ENCODE assay signal across 8 mouse cellular contexts in the genomic region with DNA sequence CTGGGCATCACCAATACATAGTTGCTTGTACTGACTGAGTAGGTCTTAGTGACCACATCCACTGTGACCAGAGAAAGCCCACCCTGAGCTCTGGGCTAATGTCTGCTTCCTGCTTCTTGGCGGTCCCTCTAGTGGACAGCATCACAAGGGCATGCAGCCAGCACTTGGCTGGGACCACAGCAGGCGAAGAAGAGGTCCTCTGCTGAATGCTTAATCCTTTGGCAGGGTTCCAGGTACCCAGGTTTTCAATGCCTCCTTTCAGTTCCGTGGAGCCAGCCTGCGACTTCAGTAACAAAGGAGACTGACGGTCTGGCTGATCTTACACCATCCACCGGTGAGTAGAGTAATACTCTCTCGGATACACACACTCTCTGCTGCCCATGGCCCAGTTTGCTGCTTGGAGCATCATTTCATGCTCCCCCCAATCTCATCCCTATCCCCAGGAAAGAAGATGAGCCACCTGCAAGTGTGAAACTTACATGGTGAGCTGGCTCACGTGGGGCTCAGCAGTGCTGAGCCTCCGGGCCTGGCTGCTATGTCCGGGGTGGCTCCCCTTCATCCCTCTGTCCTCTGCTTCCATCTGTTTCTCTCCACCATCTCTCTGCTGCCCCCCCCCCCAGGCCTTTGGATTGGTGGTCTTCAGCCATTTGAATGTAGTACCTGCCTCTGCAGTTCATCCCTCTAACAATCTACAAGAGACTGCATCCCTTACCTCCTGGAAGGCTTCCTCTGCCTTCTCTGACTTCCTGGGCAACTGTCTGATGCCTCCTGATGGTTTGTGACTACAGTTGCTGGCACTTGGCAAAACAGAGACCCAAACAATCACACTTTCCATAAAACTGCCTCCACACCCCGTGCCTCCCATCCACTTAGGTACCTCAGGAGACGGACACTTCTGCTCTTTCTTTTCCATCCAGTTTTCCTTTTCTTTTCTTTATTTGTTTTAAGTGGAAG. TPM values are rescaled to one million over a fixed set of nuclear protein-coding genes. Genes with fewer than 3 reads are reported as not detected.
DNase-seq lines count a peak whose midpoint lies in the region; ATAC-seq and TF ChIP-seq lines count a peak whose summit lies in the region.
"Had no signal": no experiment of that assay in that cellular context is flagged by ENCODE, and none has a peak within 500 bp of the region (broad histone marks: within the 10 kb centered on the region; RNA-seq: fewer than 3 reads in every experiment).

No protein-coding gene starts in this region.

- ATAC-seq in limb, embryonic 11.5 days (ENCODE audit: insufficient number of reproducible peaks, low FRiP score, low TSS enrichment, low read depth), result no peak
- ATAC-seq in CD4-positive, CD25-positive, alpha-beta regulatory T cell, adult 4 months, result no peak

- H3K4me3 ChIP-seq in limb, embryonic 11.5 days (ENCODE audit: low read depth, low read length), result no peak overlapping the region
- no peak overlapping the region for H3K4me3 ChIP-seq in limb, embryonic 10.5 days
- no peak overlapping the region for H3K4me3 ChIP-seq in cerebellum, adult 2 months (replicated peaks; ENCODE audit: insufficient read depth, low read depth, low read length)
- H3K4me3 ChIP-seq: embryonic facial prominence, embryonic 12.5 days had no signal

- DNase-seq in limb, embryonic 11.5 days (ENCODE audit: low spot score), result peak; percentile 30
- DNase-seq in limb, embryonic 10.5 days (ENCODE audit: low spot score), result no peak
- DNase-seq in cerebellum, adult 2 months, result peak; percentile 78 to 86
- peak; percentile 39 to 73 for DNase-seq in frontal cortex, adult 2 months (ENCODE audit: extremely low spot score in 1 of 2, low spot score in 1 of 2)
- peak; percentile 45 to 49 for DNase-seq in left cerebral cortex, postnatal 36 days (ENCODE audit: low spot score in 2 of 2)
- peak; percentile 62 to 71 for DNase-seq in right cerebral cortex, adult 2 months (ENCODE audit: low spot score in 2 of 2)

- H3K27ac ChIP-seq in limb, embryonic 11.5 days (replicated peaks; ENCODE audit: low read depth, low read length), result no peak overlapping the region
- H3K27ac ChIP-seq in limb, embryonic 10.5 days, result no peak overlapping the region
- peak overlapping the region; percentile 19; the same call in 1 of the 2 replicates for H3K27ac ChIP-seq in cerebellum, adult 2 months (ENCODE audit: insufficient read depth, low read length)
- H3K27ac ChIP-seq: embryonic facial prominence, embryonic 12.5 days had no signal

- H3K4me1 ChIP-seq in limb, embryonic 11.5 days (ENCODE audit: control insufficient read depth, insufficient read depth, low read length), result no peaks in the 10 kb centered on the region
- peaks cover 7% of the 10 kb centered on the region; the same call in 1 of the 2 replicates for H3K4me1 ChIP-seq in limb, embryonic 10.5 days
- peaks cover 14% of the 10 kb centered on the region for H3K4me1 ChIP-seq in cerebellum, adult 2 months (ENCODE audit: control insufficient read depth, insufficient read depth, low read length)

- H3K4me2 ChIP-seq in limb, embryonic 11.5 days (ENCODE audit: low read depth, severe bottlenecking), result no peak overlapping the region
- H3K4me2 ChIP-seq: embryonic facial prominence, embryonic 12.5 days had no signal

- intact Hi-C loops in left cerebral cortex, postnatal 36 days (cut with DNase I), result no loop called here

- WGBS in limb, embryonic 11.5 days, result 57% methylated on average over 12 of the region's 12 CpGs
- 55% methylated on average over 12 of the region's 12 CpGs for WGBS in limb, embryonic 10.5 days
- WGBS in cerebellum, adult 2 months, result 22% methylated on average over 12 of the region's 12 CpGs

- no peaks in the 10 kb centered on the region for H3K9me3 ChIP-seq in limb, embryonic 11.5 days (ENCODE audit: control insufficient read depth, low read length)
- H3K9me3 ChIP-seq in limb, embryonic 10.5 days (replicated peaks), result no peaks in the 10 kb centered on the region
- H3K9me3 ChIP-seq: embryonic facial prominence, embryonic 12.5 days had no signal

- H3K36me3 ChIP-seq in limb, embryonic 11.5 days (ENCODE audit: control insufficient read depth, insufficient read depth, low read length), result no peaks in the 10 kb centered on the region
- no peaks in the 10 kb centered on the region for H3K36me3 ChIP-seq in limb, embryonic 10.5 days
- H3K36me3 ChIP-seq: embryonic facial prominence, embryonic 12.5 days had no signal

- H3K27me3 ChIP-seq in limb, embryonic 11.5 days (ENCODE audit: control insufficient read depth, insufficient read depth, low read length), result no peaks in the 10 kb centered on the region
- H3K27me3 ChIP-seq in limb, embryonic 10.5 days (ENCODE audit: low read depth, poor library complexity, severe bottlenecking), result no peaks in the 10 kb centered on the region
- H3K27me3 ChIP-seq in cerebellum, adult 2 months (ENCODE audit: control insufficient read depth, insufficient read depth, low read length), result no peaks in the 10 kb centered on the region
- H3K27me3 ChIP-seq: embryonic facial prominence, embryonic 12.5 days had no signal

- H3K9ac ChIP-seq in limb, embryonic 11.5 days (ENCODE audit: low read length), result no peak overlapping the region; the same call in 1 of the 2 replicates
- H3K9ac ChIP-seq: embryonic facial prominence, embryonic 12.5 days had no signal

- peak; percentile 45; the same call in 1 of the 2 replicates for TF ChIP-seq CTCF in cerebellum, adult 2 months (IDR thresholded peaks at IDR 0.05; ENCODE audit: borderline replicate concordance, insufficient read depth, low read depth, low read length)

- no peak for TF ChIP-seq POLR2A in cerebellum, adult 2 months (IDR thresholded peaks at IDR 0.05; ENCODE audit: borderline replicate concordance, insufficient read depth, low read length)

RNA-seq across cellular contexts. Expression of gene Car5a, which starts 9.1 kb away (rescaled TPM):
- not detected in 2 replicates for polyA plus RNA-seq in limb, embryonic 11.5 days (2014; fragmentation: Nextera tagmentation; extraction: Ambion mirVana)
- 0.20 TPM in 1 of 2 replicates, not detected in the other for polyA plus RNA-seq in limb, embryonic 10.5 days (2016; fragmentation: Nextera tagmentation; extraction: Ambion mirVana)
- polyA plus RNA-seq in cerebellum, adult 2 months (2012; rRNA removed), result 0.44 and 0.59 TPM in 2 replicates
- polyA plus RNA-seq in frontal cortex, adult 2 months (2012; rRNA removed), result 0.34 and 0.40 TPM in 2 replicates
- not detected for total RNA-seq in left cerebral cortex, postnatal 36 days (2021)
- polyA plus RNA-seq in CD4-positive, CD25-positive, alpha-beta regulatory T cell, adult 4 months (2017; shearing (Covaris generic)), result not detected
- polyA plus RNA-seq: embryonic facial prominence, embryonic 12.5 days had no signal

RNA-seq across cellular contexts. Expression of gene Banp, which starts 13.9 kb away (rescaled TPM):
- polyA plus RNA-seq in limb, embryonic 11.5 days (2014; fragmentation: Nextera tagmentation; extraction: Ambion mirVana), result 57.9 and 58.1 TPM in 2 replicates
- polyA plus RNA-seq in limb, embryonic 10.5 days (2016; fragmentation: Nextera tagmentation; extraction: Ambion mirVana), result 55.4 and 60.0 TPM in 2 replicates
- 64.3 and 67.1 TPM in 2 replicates for polyA plus RNA-seq in cerebellum, adult 2 months (2012; rRNA removed)
- 69.6 and 81.2 TPM in 2 replicates for polyA plus RNA-seq in frontal cortex, adult 2 months (2012; rRNA removed)
- total RNA-seq in left cerebral cortex, postnatal 36 days (2021), result 10 to 100 TPM; 25.8 to 47.8 TPM
- polyA plus RNA-seq in CD4-positive, CD25-positive, alpha-beta regulatory T cell, adult 4 months (2017; shearing (Covaris generic)), result 10 to 100 TPM; 34.5 to 47.5 TPM

RNA-seq across cellular contexts. Expression of gene Slc7a5, which starts 28.1 kb away (rescaled TPM):
- polyA plus RNA-seq in limb, embryonic 11.5 days (2014; fragmentation: Nextera tagmentation; extraction: Ambion mirVana), result 15.2 and 17.0 TPM in 2 replicates
- 16.8 and 19.3 TPM in 2 replicates for polyA plus RNA-seq in limb, embryonic 10.5 days (2016; fragmentation: Nextera tagmentation; extraction: Ambion mirVana)
- 70.7 and 78.0 TPM in 2 replicates for polyA plus RNA-seq in cerebellum, adult 2 months (2012; rRNA removed)
- polyA plus RNA-seq in frontal cortex, adult 2 months (2012; rRNA removed), result 63.7 and 70.1 TPM in 2 replicates
- total RNA-seq in left cerebral cortex, postnatal 36 days (2021), result 10 to 100 TPM; 61.9 to 73.8 TPM
- polyA plus RNA-seq in CD4-positive, CD25-positive, alpha-beta regulatory T cell, adult 4 months (2017; shearing (Covaris generic)), result 1 to 10 TPM; 1.8 to 3.3 TPM
